Mouse (Mus musculus) mouse trophoblast stem cell (cell line): ENCODE measurements at regions not wholly inside any gene's neighbourhood (a gene's known extent, or its start where the extent isn't known, plus 50 kb on each side); places are given as distances from the start of the nearest gene placed in this dataset.

ENCODE experiments used
- in situ Hi-C, 2 experiments: fragments of 300-500 bp; cut with MseI, MboI; formaldehyde crosslinking; loops; 2 replicates in 1 of 2; 3 replicates in 1 of 2; pipeline ENCODE4 v1.15.1; 2025

DNA sequence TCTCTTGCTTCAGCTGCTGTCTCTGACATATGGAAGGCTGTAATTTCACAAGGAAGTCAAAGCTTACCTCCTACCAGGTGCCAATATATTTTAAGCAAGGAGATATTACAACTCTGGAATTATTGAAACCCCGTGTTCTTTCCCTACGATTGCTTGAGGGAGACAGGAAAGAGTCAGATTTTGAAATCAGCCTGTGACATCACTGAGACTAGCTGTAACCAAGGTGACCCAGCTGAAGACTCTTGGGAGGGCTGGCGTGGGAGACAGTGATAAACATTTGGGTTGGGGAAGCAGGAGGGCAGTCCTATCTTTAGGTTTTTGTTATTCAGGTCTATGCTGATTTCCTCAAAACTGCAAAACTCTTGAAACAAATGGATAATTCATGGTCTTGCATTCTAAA is 518.4 kb upstream of the Id2 start:
- in situ Hi-C loops: no loop called here

DNA sequence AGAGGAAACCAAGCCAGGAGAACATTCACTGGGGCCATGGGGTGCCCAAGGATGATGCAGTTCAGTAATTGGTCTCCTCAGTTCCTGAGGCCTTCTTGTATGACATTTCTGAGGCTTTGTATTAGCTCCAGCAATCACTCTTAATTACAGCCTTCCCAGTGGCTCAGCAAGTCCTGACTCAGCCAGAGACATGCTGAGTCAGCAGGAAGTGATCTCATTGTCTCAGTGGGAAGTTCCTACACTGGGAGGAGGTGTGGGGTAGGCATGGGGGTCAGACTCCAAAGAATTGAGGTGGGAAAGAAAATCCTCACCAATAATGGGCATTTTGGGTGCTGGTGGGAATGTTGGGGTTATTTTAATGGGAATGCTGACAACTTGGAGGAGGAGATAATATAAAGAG is 516.5 kb upstream of the Id2 start:
- in situ Hi-C loops: no loop called here

- in situ Hi-C loops: no loop called here
Measured at GRCm38 (mm10) chr12:25609045-25609444, 512.1 kb upstream of the Id2 start.

DNA sequence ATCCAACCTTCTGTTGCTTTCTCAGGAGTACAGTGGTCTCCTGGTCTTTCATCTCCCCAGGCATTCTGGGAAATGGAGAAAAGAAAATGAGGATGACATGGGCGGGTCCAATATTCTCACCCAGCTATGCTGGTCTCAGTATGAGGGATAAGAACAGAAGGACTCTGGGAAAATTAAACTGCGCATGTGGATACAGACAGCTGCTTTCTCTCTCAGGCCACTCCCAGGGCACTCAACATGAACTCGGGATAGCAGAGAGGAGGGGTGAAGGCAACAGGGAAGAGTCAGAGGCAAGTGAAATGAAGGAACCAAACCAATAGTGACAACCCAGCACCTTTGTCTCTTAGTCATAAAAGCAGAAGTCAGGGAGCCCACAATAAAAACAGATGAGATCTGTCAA is 508.5 kb upstream of the Id2 start:
- in situ Hi-C loops: no loop called here

GRCm38 (mm10) chr12:25590262-25590661 is 493.3 kb upstream of the Id2 start:
- in situ Hi-C loops: no loop called here

DNA sequence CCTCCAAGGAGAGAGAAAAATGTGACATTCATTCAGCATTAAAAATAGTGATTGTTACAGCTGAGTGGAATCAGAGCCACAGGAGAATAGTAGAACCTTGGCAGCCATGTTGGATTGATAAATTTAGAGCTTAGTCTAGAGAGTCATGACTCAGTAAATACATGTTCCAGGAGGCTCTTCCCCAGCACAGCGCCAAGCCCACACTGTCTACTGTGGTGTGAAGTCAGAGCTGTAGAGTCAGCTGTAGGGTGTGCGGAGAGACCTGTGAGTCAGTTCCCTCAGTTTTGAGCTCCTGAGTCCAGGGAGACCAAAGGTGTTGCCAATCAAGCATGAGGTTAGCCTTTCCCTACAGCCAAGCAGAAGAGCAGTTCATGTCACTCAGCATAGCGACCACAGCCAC is 488.8 kb upstream of the Id2 start:
- in situ Hi-C loops: no loop called here

- in situ Hi-C loops: no loop called here
Measured at GRCm38 (mm10) chr12:25579407-25579806, 482.5 kb upstream of the Id2 start.

- in situ Hi-C loops: no loop called here
Measured at GRCm38 (mm10) chr12:25565131-25565530, 468.2 kb upstream of the Id2 start.

DNA sequence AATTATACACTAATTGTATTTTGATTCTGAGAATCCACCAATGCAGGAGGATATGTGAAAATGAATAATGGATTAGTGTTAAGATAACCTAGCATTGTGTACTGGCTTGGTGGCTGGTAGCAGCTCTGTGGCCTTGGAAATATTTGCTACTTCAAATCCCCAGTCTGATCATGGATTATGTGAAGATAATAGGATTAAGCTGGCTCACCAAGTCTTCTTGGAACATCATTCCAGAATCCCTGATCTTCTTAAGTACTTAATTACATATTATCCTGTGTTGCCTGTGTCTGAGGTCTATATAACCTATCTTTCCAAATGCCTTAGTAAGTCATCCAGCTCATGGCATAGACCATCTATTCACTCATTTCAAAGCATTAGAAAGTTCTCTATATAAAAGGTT is 462.7 kb upstream of the Id2 start:
- in situ Hi-C loops: no loop called here

DNA sequence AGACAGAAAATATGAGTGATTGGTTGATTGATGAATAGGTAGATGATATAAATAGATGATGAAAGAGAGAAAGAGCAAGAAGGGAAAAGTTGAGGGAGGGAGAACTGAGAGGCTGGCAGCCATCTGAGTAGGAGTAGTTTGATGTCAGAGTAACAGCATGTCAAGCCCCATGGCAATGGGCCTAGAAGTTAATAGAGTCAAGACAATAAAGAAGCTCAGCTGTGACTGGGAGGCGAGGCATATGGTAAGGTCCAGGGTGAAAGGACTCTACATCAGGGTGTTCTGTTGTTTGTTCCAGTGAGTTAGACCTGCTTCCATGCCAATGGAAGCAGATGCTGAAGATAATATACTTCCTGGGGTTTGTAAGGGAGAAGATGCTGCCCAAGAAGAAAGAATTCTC is 456.7 kb upstream of the Id2 start:
- in situ Hi-C loops: no loop called here

DNA sequence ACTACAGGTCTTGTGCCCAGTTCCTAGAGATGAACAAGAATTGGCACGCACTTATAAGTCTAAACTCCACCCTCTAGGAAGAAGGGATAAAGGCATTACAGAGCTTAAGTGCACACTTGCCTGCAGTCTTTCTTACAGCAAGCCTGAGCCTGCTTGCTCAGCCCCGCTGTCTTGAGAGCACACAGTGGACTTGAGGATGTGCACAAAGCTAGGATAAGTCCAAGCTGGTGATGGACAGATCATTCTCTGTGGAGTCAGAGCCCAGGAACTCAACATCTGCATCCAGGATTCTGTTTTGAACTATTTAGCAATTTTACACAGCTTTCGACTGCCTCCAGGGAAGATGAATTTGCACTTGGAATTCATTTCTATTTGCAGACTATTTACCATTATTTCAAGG is 452.8 kb upstream of the Id2 start:
- in situ Hi-C loops: no loop called here

DNA sequence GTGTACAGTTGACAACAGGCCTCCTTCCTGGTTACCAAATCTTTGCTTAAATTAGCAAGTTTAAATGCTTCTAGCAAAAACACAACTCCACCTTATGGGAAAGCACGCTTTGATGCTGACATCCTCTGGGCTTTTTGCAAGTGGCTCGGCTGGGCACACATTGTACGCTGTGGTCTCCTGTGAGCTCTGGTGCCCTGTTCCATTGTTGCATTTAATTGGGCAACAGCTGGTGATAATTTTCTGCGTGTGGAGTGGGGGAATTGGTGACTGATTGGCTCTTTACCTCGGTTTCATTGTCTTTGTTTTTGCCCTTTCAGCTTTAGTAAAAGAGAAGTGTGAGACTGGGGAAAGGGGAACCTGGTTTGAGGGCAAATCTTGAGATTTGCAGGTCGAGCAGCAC is 447.3 kb upstream of the Id2 start:
- in situ Hi-C loops: no loop called here

GRCm38 (mm10) chr12:25534620-25534950 is 437.6 kb upstream of the Id2 start:
- in situ Hi-C loops: no loop called here

DNA sequence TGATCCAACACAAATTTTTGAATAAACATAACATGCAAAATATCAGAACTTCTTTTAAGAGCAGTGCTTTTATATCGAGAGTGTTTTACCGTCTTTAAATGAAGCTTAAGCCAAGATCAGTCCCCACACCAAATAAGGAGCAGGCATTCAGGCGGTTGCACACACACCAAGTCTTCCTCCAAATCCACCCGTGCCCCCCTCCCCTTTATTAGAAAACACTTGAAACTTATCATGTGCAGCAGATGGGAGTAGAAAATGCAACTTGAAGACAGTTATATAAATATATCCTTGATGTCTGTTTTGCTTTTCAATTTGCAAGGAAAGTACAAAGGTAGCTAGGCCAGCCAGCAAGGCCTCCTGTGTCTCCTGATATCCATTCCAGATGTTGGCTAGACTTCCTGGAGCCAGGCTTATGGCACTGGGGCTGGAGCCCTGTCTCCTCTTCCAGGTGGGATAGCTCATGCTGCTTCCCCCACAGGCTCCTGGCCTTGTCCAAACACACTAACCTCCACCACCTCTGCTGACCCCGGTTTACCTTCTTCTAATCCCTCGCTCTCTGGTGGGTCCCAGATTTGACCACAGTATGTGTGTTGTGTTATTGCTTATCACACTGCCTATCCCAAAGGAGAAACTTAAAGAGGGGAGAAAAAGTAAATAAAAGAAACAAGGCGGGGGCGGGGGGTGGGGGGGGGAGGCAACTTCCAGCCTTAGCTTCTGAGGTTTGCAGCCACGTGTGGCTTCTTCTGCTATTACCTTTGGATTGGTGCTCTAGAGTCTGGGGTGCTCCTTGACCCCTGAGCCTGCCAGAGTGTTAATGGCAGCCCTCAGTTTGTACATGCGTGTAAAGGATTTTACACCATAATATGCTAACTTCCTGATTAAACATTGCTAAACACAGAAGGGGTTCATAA is 437.0 kb upstream of the Id2 start:
- in situ Hi-C loops: no loop called here

DNA sequence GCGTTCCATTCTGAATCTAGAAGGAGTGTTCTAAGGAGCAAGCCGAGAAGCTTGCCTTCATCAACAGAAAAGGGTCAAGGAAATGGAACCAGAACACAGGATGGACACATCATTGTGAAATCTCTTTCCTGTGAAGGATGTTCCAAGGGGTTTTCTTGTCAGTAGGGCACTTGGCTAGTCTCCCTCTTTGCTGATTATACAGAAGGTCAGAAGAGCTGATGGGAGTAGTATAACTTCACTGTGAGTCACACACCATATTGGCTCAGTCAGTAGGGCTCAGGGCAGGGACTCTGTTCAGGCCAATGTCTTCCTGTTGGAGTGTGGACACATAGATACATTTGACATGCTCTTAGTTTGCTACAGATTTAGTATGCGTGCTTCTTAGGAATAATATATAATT is 433.5 kb upstream of the Id2 start:
- in situ Hi-C loops: no loop called here

DNA sequence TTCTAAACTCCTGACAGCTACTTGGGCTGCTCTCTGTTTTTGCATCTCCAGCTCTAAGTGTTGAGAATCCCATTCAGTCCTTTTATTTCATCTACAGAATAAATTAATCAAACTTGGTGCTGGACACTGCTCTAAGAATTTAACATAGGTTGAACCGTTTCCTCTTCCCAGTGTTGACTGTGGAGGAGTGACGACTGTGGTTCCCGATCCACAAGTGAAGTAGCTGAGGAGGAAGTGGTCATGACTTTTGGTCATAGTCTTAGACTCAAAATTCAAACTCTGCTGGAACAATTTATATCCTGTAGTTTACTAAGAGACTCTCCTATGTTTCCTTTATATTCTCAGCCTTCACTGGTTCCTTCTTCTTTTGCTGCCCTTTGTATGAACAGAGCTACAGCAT is 432.6 kb upstream of the Id2 start:
- in situ Hi-C loops: no loop called here

DNA sequence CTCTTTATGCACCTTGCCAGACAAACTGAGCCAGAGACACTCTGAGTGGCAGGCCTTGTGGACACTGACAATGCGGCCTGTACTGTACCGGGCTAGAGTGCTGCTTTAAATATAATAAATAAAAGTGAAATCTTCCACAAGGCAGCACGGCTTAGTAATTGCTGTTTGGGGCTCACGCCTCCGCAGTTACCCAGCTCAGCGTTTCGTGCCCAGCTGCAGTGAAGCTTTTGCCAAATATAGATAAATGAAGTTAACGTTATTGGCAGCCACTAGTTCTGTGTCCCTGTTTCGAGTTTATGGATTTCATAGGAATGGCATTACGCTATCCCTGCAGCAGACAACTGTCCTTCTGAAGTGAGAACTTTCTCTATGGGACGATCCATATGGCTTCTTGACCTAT is 429.7 kb upstream of the Id2 start:
- in situ Hi-C loops: no loop called here

DNA sequence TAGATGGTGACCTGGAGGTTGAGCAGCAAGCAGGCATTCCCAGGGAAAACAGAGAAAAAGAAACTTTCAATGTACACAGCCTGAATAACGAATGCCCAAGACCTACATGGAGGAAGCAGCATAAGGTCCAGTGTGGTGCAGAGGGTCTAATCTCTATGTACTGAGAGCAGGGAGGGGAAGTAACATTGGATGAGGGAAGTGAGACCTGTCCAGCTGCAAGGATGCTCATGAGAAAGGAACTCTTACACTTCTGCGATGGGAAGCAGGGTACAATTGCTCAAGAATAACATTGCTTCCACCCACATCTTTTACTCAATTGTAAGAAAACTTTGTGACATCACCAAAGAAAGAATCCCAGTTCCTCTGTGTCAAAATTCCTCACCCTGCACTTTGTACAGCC is 419.8 kb upstream of the Id2 start:
- in situ Hi-C loops: no loop called here

- in situ Hi-C loops: no loop called here
Measured at GRCm38 (mm10) chr12:25513679-25514078, 416.7 kb upstream of the Id2 start.

DNA sequence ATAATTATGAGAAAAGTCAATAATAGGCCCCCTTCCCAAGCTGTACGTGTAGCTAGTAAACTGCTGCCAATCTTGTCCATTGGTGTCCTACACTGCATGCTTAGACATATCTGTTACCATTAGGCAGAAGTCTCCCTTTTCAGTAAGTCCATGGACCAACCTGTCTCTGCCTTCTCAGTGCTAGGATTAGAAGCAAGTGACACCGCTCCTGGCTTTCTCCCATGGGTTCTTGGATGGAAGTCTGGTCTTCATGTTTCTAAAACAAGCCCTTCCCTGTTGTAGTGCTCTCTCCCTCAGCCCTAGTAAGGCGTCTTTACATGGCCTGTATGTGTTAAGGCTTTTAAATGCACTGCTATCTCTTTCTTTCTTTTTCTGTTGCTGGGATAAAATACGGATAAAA is 412.7 kb upstream of the Id2 start:
- in situ Hi-C loops: no loop called here

DNA sequence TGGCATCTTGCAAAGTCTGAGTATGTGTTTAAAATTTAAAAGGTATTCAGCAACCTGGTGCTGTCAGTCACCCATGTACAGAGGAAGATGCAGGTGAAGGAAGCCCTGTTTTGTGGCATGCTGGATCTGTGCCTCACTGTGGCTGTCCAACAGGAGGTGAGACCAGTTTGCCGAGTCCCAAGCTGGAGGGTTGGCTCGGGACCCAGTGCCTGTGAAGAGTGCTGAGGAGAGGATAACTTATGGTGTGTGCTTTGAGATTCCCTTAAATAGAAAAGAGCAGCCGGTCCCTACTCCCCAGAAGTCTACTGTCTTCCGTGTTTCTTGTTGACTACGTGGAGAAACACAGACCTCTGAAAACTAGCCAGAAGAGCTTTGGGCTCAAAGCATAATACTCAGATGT is 396.3 kb upstream of the Id2 start:
- in situ Hi-C loops: no loop called here

GRCm38 (mm10) chr12:25492483-25493190 is 395.7 kb upstream of the Id2 start:
- in situ Hi-C loops: no loop called here

DNA sequence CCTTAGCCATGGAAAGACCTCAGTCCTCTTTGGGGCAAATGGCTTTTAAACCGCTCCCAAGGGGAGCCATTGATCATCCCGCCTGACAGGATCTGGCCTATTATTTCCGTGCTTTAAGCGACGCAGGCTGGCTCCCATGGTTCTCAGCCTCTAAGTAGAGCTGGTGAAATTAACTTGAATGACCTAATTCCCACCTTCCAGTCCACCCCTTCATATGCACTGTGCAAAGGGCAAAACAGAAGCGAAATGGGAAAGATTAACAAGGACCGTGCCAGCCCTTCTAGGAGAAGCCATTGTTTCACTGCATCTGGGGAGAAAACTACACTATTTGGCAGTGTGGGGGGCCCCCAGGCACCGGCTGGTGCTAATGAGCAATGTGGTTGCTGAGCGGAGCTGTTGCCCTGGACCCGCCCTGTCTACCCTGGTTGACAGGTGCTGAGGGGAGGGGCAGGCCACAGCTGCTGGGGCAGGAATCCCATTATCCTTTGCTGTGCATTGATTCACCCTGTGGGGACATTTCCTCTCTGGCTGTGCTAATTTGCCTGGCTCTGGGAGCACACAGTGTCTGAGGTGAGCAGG is 378.3 kb upstream of the Id2 start:
- in situ Hi-C loops: no loop called here
